Mouse (Mus musculus): Measurements from ENCODE around the gene Agtpbp1. TPM values are rescaled to one million over a fixed set of nuclear protein-coding genes. Genes with fewer than 3 reads are reported as not detected.
A peak's percentile ranks its signal among the peaks of the same experiment; 100 is the strongest.

The Agtpbp1 gene
- polyA plus RNA-seq, 1 experiment from 2014 or later = 22.7 TPM

- TF ChIP-seq CTCF (IDR thresholded peaks at IDR 0.05; ENCODE audit: low read depth) = no peak
- Histone ChIP-seq H3K4me2 (no peak overlapping the region), H3K27ac (ENCODE audit: low read depth) (no peak overlapping the region), H3K9ac (no peak overlapping the region), H3K9me3 (ENCODE audit: low read depth, low read length) (no peaks in the 10 kb centered on the region), H3K36me3 (ENCODE audit: insufficient read depth) (no peaks in the 10 kb centered on the region), H3K27me3 (ENCODE audit: insufficient read depth, low read length) (no peaks in the 10 kb centered on the region), H3K4me1 (ENCODE audit: insufficient read depth) (no peaks in the 10 kb centered on the region), H3K4me3 (ENCODE audit: low read depth, low read length) (no peak overlapping the region)
- WGBS = 81% methylated on average over 15 of the region's 15 CpGs
- ATAC-seq (ENCODE audit: insufficient read depth) = no peak
- DNase-seq = no peak
Observed at GRCm38 (mm10) chr13:59416530-59417230, 168.3 kb downstream of the Agtpbp1 start.

GRCm38 (mm10) chr13:59413885-59414284 is 171.1 kb downstream of the Agtpbp1 start:
- Histone ChIP-seq H3K4me3 (ENCODE audit: low read depth, low read length) (no peak overlapping the region), H3K9ac (no peak overlapping the region), H3K27ac (ENCODE audit: low read depth) (no peak overlapping the region), H3K27me3 (ENCODE audit: insufficient read depth, low read length) (no peaks in the 10 kb centered on the region), H3K4me1 (ENCODE audit: insufficient read depth) (no peaks in the 10 kb centered on the region), H3K9me3 (ENCODE audit: low read depth, low read length) (no peaks in the 10 kb centered on the region), H3K4me2 (no peak overlapping the region), H3K36me3 (ENCODE audit: insufficient read depth) (no peaks in the 10 kb centered on the region)
- WGBS = 93% methylated on average over 9 of the region's 9 CpGs
- TF ChIP-seq CTCF (IDR thresholded peaks at IDR 0.05; ENCODE audit: low read depth) = no peak
- DNase-seq = no peak
- ATAC-seq (ENCODE audit: insufficient read depth) = no peak

GRCm38 (mm10) chr13:59412672-59413071 is 172.4 kb downstream of the Agtpbp1 start:
- TF ChIP-seq CTCF (IDR thresholded peaks at IDR 0.05; ENCODE audit: low read depth) = no peak
- ATAC-seq (ENCODE audit: insufficient read depth) = no peak

GRCm38 (mm10) chr13:59407182-59407581 is 177.8 kb downstream of the Agtpbp1 start:
- no peaks in the 10 kb centered on the region for H3K36me3 ChIP-seq (ENCODE audit: insufficient read depth)
- TF ChIP-seq CTCF (IDR thresholded peaks at IDR 0.05; ENCODE audit: low read depth) = no peak
- H3K4me1 ChIP-seq (ENCODE audit: insufficient read depth) = no peaks in the 10 kb centered on the region
- H3K9me3 ChIP-seq (ENCODE audit: low read depth, low read length) = no peaks in the 10 kb centered on the region
- H3K27ac ChIP-seq (ENCODE audit: low read depth) = no peak overlapping the region
- H3K4me3 ChIP-seq (ENCODE audit: low read depth, low read length) = no peak overlapping the region
- ATAC-seq (ENCODE audit: insufficient read depth) (no peak), DNase-seq (no peak)
- H3K4me2 ChIP-seq = no peak overlapping the region
- H3K27me3 ChIP-seq (ENCODE audit: insufficient read depth, low read length) = no peaks in the 10 kb centered on the region
- 81% methylated on average over 6 of the region's 6 CpGs for WGBS
- no peak overlapping the region for H3K9ac ChIP-seq

More at GRCm38 (mm10) chr13:59412672-59413071, 172.4 kb downstream of the Agtpbp1 start:
- no peak for DNase-seq
- Histone ChIP-seq H3K9ac (no peak overlapping the region), H3K4me1 (ENCODE audit: insufficient read depth) (no peaks in the 10 kb centered on the region), H3K27me3 (ENCODE audit: insufficient read depth, low read length) (no peaks in the 10 kb centered on the region), H3K4me2 (no peak overlapping the region), H3K27ac (ENCODE audit: low read depth) (no peak overlapping the region), H3K36me3 (ENCODE audit: insufficient read depth) (no peaks in the 10 kb centered on the region), H3K4me3 (ENCODE audit: low read depth, low read length) (no peak overlapping the region), H3K9me3 (ENCODE audit: low read depth, low read length) (no peaks in the 10 kb centered on the region)
- 75% methylated on average over 4 of the region's 4 CpGs for WGBS

GRCm38 (mm10) chr13:59402026-59402775 is 182.8 kb downstream of the Agtpbp1 start:
- Histone ChIP-seq H3K27ac (ENCODE audit: low read depth) (no peak overlapping the region), H3K4me3 (ENCODE audit: low read depth, low read length) (no peak overlapping the region), H3K4me1 (ENCODE audit: insufficient read depth) (no peaks in the 10 kb centered on the region), H3K4me2 (no peak overlapping the region), H3K9me3 (ENCODE audit: low read depth, low read length) (no peaks in the 10 kb centered on the region), H3K9ac (no peak overlapping the region), H3K27me3 (ENCODE audit: insufficient read depth, low read length) (no peaks in the 10 kb centered on the region), H3K36me3 (ENCODE audit: insufficient read depth) (no peaks in the 10 kb centered on the region)
- DNase-seq = peak; percentile 11
- WGBS = 79% methylated on average over 14 of the region's 14 CpGs
- no peak for ATAC-seq (ENCODE audit: insufficient read depth)
- TF ChIP-seq CTCF (IDR thresholded peaks at IDR 0.05; ENCODE audit: low read depth) = no peak

GRCm38 (mm10) chr13:59397571-59397970 is 187.5 kb downstream of the Agtpbp1 start:
- Histone ChIP-seq H3K36me3 (ENCODE audit: insufficient read depth) (no peaks in the 10 kb centered on the region), H3K9ac (no peak overlapping the region), H3K4me1 (ENCODE audit: insufficient read depth) (no peaks in the 10 kb centered on the region), H3K4me2 (no peak overlapping the region), H3K4me3 (ENCODE audit: low read depth, low read length) (no peak overlapping the region), H3K27me3 (ENCODE audit: insufficient read depth, low read length) (no peaks in the 10 kb centered on the region), H3K9me3 (ENCODE audit: low read depth, low read length) (no peaks in the 10 kb centered on the region), H3K27ac (ENCODE audit: low read depth) (no peak overlapping the region)
- DNase-seq (peak; percentile 72), ATAC-seq (ENCODE audit: insufficient read depth) (no peak)
- 22% methylated on average over 3 of the region's 3 CpGs for WGBS
- TF ChIP-seq CTCF (IDR thresholded peaks at IDR 0.05; ENCODE audit: low read depth) = peak; percentile 85

Other genes starting within 250 kb of the Agtpbp1 start
- 82.4 and 83.5 TPM in 2 replicates for gene Naa35, start within 50 bp of the Agtpbp1 start, polyA plus RNA-seq (2014; fragmentation: Nextera tagmentation; extraction: Ambion mirVana)
- gene Golm1, start 90.6 kb upstream of the Agtpbp1 start, polyA plus RNA-seq (2014; fragmentation: Nextera tagmentation; extraction: Ambion mirVana) = 39.2 and 44.1 TPM in 2 replicates
- not detected in 2 replicates for gene 4921517D22Rik, start 108.9 kb upstream of the Agtpbp1 start, polyA plus RNA-seq (2014; fragmentation: Nextera tagmentation; extraction: Ambion mirVana)
- not detected in 2 replicates for gene Spata31d1a, start 125.1 kb upstream of the Agtpbp1 start, polyA plus RNA-seq (2014; fragmentation: Nextera tagmentation; extraction: Ambion mirVana)
- gene Spata31d1b, start 127.1 kb upstream of the Agtpbp1 start, polyA plus RNA-seq (2014; fragmentation: Nextera tagmentation; extraction: Ambion mirVana) = not detected in 2 replicates
- gene Spata31d1d, start 146.5 kb upstream of the Agtpbp1 start, polyA plus RNA-seq (2014; fragmentation: Nextera tagmentation; extraction: Ambion mirVana) = not detected in 2 replicates
- gene 1700014D04Rik, start 161.5 kb upstream of the Agtpbp1 start, polyA plus RNA-seq (2014; fragmentation: Nextera tagmentation; extraction: Ambion mirVana) = 0.24 TPM in 1 of 2 replicates, not detected in the other
- gene Isca1, start 184.6 kb upstream of the Agtpbp1 start, polyA plus RNA-seq (2014; fragmentation: Nextera tagmentation; extraction: Ambion mirVana) = 105 and 121 TPM in 2 replicates
- gene Gm49354, start 197.0 kb upstream of the Agtpbp1 start, polyA plus RNA-seq (2014; fragmentation: Nextera tagmentation; extraction: Ambion mirVana) = not detected in 2 replicates
- gene Tut7, start 237.9 kb upstream of the Agtpbp1 start, polyA plus RNA-seq (2014; fragmentation: Nextera tagmentation; extraction: Ambion mirVana) = 44.3 and 44.6 TPM in 2 replicates